Mouse (Mus musculus) neural tube, embryonic 12.5 days (tissue): ENCODE measurements around the gene Atxn1. TPM values are rescaled to one million over a fixed set of nuclear protein-coding genes. Genes with fewer than 3 reads are reported as not detected.

Experiments used
- ATAC-seq: fragments of 200-750 bp; cut with Nextera tagmentation; 2 replicates; pipeline ENCODE4 v1.8.0; 2017; ENCODE audit warnings: low read depth, mild to moderate bottlenecking, moderate TSS enrichment, moderate library complexity; ENCODE audit not compliant: low FRiP score
- H3K27ac ChIP-seq: fragments of 300-500 bp; sonication (generic); 2 replicates; pipeline ENCODE4 v1.5.1; 2016
- H3K27me3 ChIP-seq: fragments of 300-500 bp; sonication (generic); replicated peaks from 2 replicates; pipeline ENCODE4 v1.6.1; 2016; ENCODE audit warnings: mild to moderate bottlenecking
- H3K36me3 ChIP-seq: fragments of 300-500 bp; sonication (generic); 2 replicates; pipeline ENCODE4 v1.6.1; 2016; ENCODE audit warnings: mild to moderate bottlenecking
- H3K4me1 ChIP-seq: fragments of 300-500 bp; sonication (generic); 2 replicates; pipeline ENCODE4 v1.6.1; 2016
- H3K4me2 ChIP-seq: fragments of 300-500 bp; sonication (generic); replicated peaks from 2 replicates; pipeline ENCODE4 v1.6.1; 2016; ENCODE audit warnings: mild to moderate bottlenecking
- H3K4me3 ChIP-seq: fragments of 300-500 bp; sonication (generic); 2 replicates; pipeline ENCODE4 v1.5.1; 2016
- H3K9ac ChIP-seq: fragments of 300-500 bp; sonication (generic); 2 replicates; pipeline ENCODE4 v1.6.1; 2016; ENCODE audit warnings: mild to moderate bottlenecking
- H3K9me3 ChIP-seq: fragments of 300-500 bp; sonication (generic); 2 replicates; pipeline ENCODE4 v1.6.1; 2016; ENCODE audit warnings: mild to moderate bottlenecking
- WGBS: fragments of 180-500 bp; shearing (Covaris S2); methylation state at CpG from one replicate; pipeline ENCODE4 v1.1.7; 2016; 5-methylcytosine and 5-hydroxymethylcytosine counted together
- polyA plus RNA-seq: library from polyadenylated mRNA; unstranded; fragments of >200 nt; fragmentation: Nextera tagmentation; extraction: Ambion mirVana; gene quantifications from 2 replicates; pipeline ENCODE4 v1.2.1, GENCODE M21; 2016

Gene Atxn1
- polyA plus RNA-seq, 1 experiment from 2014 or later, result 3.4 TPM

GRCm38 (mm10) chr13:45538091-45538490 is 426.7 kb downstream of the Atxn1 start:
- H3K27me3 ChIP-seq, result no peaks in the 10 kb centered on the region
- no peak overlapping the region for H3K4me2 ChIP-seq
- no peaks in the 10 kb centered on the region for H3K9me3 ChIP-seq
- no peak overlapping the region for H3K4me3 ChIP-seq
- no peaks in the 10 kb centered on the region for H3K36me3 ChIP-seq
- H3K27ac ChIP-seq, result no peak overlapping the region
- no peak overlapping the region for H3K9ac ChIP-seq
- no peak for ATAC-seq
- peaks cover 6% of the 10 kb centered on the region; the same call in 1 of the 2 replicates for H3K4me1 ChIP-seq
- 83% methylated on average over 9 of the region's 9 CpGs for WGBS

GRCm38 (mm10) chr13:45537110-45537509 is 427.7 kb downstream of the Atxn1 start:
- 86% methylated on average over 9 of the region's 9 CpGs for WGBS
- ATAC-seq, result no peak

DNA sequence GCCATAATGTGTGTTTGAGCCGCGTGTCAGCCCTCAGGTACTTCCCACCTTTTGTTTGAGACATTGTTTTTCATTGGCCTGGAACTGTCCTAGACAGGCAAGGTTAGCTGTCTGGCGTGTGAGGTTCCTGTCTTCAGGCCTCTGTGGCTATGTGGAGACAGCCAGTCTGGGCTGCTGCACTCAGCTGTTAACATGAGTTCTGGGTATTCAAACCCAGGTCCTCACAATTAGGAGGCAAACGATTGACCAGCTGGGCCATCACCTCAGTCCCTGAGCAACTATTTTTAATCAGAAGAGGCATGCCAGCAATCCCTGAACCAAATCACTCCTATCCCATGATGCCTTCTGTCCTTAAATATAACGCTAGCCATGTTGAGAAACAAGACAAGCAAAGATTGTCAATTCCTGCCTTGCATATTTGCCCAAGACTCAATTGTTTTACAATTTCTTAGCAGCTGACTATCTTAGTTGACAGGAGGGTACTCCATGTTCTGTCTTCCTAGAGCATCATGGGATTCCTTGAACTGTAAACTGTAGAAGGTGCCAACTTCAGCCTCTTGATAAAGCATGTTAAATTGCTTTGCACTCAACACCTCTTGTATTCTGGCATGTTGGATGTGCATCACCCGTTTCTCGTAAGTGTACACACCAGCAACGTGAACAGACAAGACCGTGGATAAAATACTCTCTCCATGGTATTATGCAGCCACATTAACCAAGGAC is 428.9 kb downstream of the Atxn1 start:
- Histone ChIP-seq H3K9me3 (no peaks in the 10 kb centered on the region), H3K9ac (no peak overlapping the region), H3K4me2 (no peak overlapping the region), H3K4me1 (peaks cover 9% of the 10 kb centered on the region; the same call in 1 of the 2 replicates), H3K4me3 (no peak overlapping the region), H3K27me3 (no peaks in the 10 kb centered on the region), H3K36me3 (no peaks in the 10 kb centered on the region), H3K27ac (no peak overlapping the region)
- WGBS, result 89% methylated on average over 9 of the region's 9 CpGs
- no peak for ATAC-seq

More at GRCm38 (mm10) chr13:45537110-45537509, 427.7 kb downstream of the Atxn1 start:
- Histone ChIP-seq H3K4me1 (peaks cover 6% of the 10 kb centered on the region; the same call in 1 of the 2 replicates), H3K4me2 (no peak overlapping the region), H3K9ac (no peak overlapping the region), H3K4me3 (no peak overlapping the region), H3K27me3 (no peaks in the 10 kb centered on the region), H3K9me3 (no peaks in the 10 kb centered on the region), H3K36me3 (no peaks in the 10 kb centered on the region), H3K27ac (no peak overlapping the region)

- no peak for ATAC-seq
Measured at GRCm38 (mm10) chr13:45530754-45531153, 434.1 kb downstream of the Atxn1 start.

DNA sequence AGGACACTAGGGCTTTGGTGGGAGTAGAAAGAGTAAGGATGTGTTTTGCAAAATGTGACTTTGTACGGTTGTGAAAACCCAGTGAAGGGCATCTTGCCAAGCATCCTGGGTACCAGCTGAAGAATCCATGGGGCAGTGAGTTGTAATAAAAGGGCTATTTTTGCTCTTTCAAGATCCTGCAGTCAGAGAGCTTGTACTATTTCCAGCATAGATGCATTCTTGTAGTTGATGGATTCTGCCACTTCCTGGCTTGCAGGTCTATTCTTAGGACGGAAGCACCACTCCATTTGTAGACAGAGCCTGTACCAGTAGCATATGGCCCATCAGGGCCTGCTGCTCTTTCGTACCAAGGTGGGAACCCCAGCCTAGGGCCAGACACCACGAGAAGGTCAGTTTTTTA is 436.0 kb downstream of the Atxn1 start:
- WGBS, result 82% methylated on average over 4 of the region's 4 CpGs
- H3K36me3 ChIP-seq, result no peaks in the 10 kb centered on the region
- no peak overlapping the region for H3K27ac ChIP-seq
- H3K27me3 ChIP-seq, result no peaks in the 10 kb centered on the region
- no peak overlapping the region for H3K9ac ChIP-seq
- H3K4me1 ChIP-seq, result peaks cover 15% of the 10 kb centered on the region; the same call in 1 of the 2 replicates
- no peaks in the 10 kb centered on the region for H3K9me3 ChIP-seq
- ATAC-seq, result no peak
- no peak overlapping the region for H3K4me3 ChIP-seq
- no peak overlapping the region for H3K4me2 ChIP-seq

More at GRCm38 (mm10) chr13:45530754-45531153, 434.1 kb downstream of the Atxn1 start:
- H3K9me3 ChIP-seq, result no peaks in the 10 kb centered on the region
- no peak overlapping the region for H3K27ac ChIP-seq
- peaks cover 15% of the 10 kb centered on the region; the same call in 1 of the 2 replicates for H3K4me1 ChIP-seq
- no peaks in the 10 kb centered on the region for H3K27me3 ChIP-seq
- WGBS, result 23% methylated on average over 6 of the region's 6 CpGs
- H3K9ac ChIP-seq, result no peak overlapping the region
- H3K4me2 ChIP-seq, result no peak overlapping the region
- H3K36me3 ChIP-seq, result no peaks in the 10 kb centered on the region
- H3K4me3 ChIP-seq, result no peak overlapping the region

GRCm38 (mm10) chr13:45527232-45527964 is 437.4 kb downstream of the Atxn1 start:
- H3K4me1 ChIP-seq, result peaks cover 15% of the 10 kb centered on the region; the same call in 1 of the 2 replicates

DNA sequence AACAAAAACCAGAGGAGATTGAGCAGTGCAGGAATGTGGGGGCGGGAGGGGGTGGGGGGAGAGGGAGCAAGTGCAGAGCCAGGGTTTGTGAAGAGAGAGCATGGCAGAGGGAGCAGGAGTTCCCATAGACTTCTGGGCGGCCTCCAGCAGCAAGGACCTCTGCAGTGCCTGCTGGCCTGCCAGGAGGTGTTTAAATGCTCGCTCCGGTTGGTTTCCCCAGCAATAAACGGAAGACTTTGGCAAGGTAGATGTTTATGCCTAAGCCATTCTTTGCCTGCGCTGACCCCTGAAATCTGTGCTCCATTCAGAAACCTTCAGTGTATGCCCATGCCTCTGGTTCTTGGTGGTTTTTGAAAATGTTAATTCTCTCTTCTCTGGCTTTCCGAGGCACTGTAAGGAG is 438.6 kb downstream of the Atxn1 start:
- Histone ChIP-seq H3K36me3 (no peaks in the 10 kb centered on the region), H3K4me2 (0 out of 2 replicates have a peak overlapping the region, but pooled peaks have one; percentile 2), H3K27me3 (no peaks in the 10 kb centered on the region), H3K4me1 (peaks cover 15% of the 10 kb centered on the region; the same call in 1 of the 2 replicates), H3K9me3 (no peaks in the 10 kb centered on the region), H3K9ac (no peak overlapping the region), H3K4me3 (no peak overlapping the region), H3K27ac (no peak overlapping the region)
- ATAC-seq, result no peak; the same call in 1 of the 2 replicates
- 40% methylated on average over 7 of the region's 7 CpGs for WGBS

More at GRCm38 (mm10) chr13:45527232-45527964, 437.4 kb downstream of the Atxn1 start:
- H3K36me3 ChIP-seq, result no peaks in the 10 kb centered on the region
- H3K4me2 ChIP-seq, result no peak overlapping the region
- no peaks in the 10 kb centered on the region for H3K27me3 ChIP-seq
- ATAC-seq, result no peak
- no peak overlapping the region for H3K27ac ChIP-seq
- WGBS, result 86% methylated on average over 11 of the region's 11 CpGs
- no peak overlapping the region for H3K9ac ChIP-seq
- no peak overlapping the region for H3K4me3 ChIP-seq
- no peaks in the 10 kb centered on the region for H3K9me3 ChIP-seq

DNA sequence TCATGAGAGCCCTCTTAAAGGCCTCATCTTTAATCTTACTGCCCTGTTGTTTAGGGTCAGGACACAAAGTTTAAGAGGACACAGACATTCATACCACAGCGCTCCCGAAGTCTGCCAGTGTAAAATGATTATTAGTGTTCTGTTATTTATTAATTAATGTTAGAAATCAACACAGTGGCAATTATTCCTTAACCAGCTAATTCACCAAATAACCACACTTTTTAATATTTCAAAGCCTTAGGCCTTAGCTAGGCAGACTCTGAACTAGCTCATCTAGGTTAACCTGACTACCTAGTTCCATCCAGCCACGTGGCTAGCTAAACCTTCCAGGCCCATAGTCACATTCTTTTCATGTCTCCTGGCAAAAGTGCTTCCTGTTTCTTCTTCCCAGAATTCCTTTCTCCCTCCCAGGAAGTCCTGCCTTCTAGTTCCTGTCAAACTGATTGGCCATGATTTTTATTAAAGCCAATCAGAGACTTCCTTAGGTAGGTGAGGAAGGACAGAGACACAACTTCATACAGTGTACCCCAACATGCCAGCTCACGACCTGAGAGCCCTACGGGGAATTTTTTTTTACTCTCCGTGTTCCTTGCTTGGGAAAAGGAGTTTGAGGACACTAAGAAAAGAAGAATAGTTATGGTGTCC is 439.9 kb downstream of the Atxn1 start:
- ATAC-seq, result no peak
- Histone ChIP-seq H3K4me1 (peaks cover 8% of the 10 kb centered on the region; the same call in 1 of the 2 replicates), H3K4me2 (no peak overlapping the region), H3K36me3 (no peaks in the 10 kb centered on the region), H3K27ac (no peak overlapping the region), H3K27me3 (no peaks in the 10 kb centered on the region), H3K4me3 (no peak overlapping the region), H3K9ac (no peak overlapping the region), H3K9me3 (no peaks in the 10 kb centered on the region)
- whole genome bisulfite sequencing, result 90% methylated on average over 6 of the region's 6 CpGs

DNA sequence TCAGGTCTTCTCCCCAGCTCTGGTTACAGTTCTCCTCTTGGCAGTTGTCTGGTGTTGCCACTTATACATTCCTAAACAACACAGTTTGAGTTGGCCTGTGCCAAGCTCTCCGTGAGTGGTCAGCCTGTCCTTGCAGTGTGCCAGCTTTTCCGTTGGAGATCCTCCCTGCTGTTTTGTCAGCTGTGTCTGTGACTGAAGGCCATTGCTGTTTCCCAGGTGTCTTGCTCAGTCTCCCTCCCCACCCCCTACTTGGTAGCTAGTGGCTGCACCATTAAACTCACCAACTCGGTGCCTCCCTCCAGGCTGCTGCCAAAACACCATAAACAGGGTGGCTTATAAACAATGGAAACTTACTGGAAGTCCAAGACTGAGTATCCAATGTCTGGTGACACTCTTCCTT is 440.5 kb downstream of the Atxn1 start:
- Histone ChIP-seq H3K36me3 (no peaks in the 10 kb centered on the region), H3K4me3 (no peak overlapping the region), H3K9ac (no peak overlapping the region), H3K27me3 (no peaks in the 10 kb centered on the region), H3K4me1 (peaks cover 8% of the 10 kb centered on the region; the same call in 1 of the 2 replicates), H3K4me2 (no peak overlapping the region), H3K27ac (no peak overlapping the region), H3K9me3 (no peaks in the 10 kb centered on the region)
- 49% methylated on average over 3 of the region's 3 CpGs for WGBS
- ATAC-seq, result no peak

GRCm38 (mm10) chr13:45516501-45517393 is 448.1 kb downstream of the Atxn1 start:
- Histone ChIP-seq H3K27ac (peak overlapping the region; percentile 17; the same call in 1 of the 2 replicates), H3K9me3 (no peaks in the 10 kb centered on the region), H3K27me3 (no peaks in the 10 kb centered on the region), H3K36me3 (no peaks in the 10 kb centered on the region), H3K9ac (peak overlapping the region; percentile 29), H3K4me2 (peak overlapping the region; percentile 60), H3K4me3 (peak overlapping the region; percentile 15; the same call in 1 of the 2 replicates), H3K4me1 (peaks cover 16% of the 10 kb centered on the region)
- 3% methylated on average over 24 of the region's 24 CpGs for WGBS
- peak; percentile 83 for ATAC-seq

- no peak overlapping the region for H3K9ac ChIP-seq
- H3K4me3 ChIP-seq, result no peak overlapping the region
- peaks cover 16% of the 10 kb centered on the region for H3K4me1 ChIP-seq
- no peak overlapping the region for H3K27ac ChIP-seq
- H3K9me3 ChIP-seq, result no peaks in the 10 kb centered on the region
- ATAC-seq, result no peak
- no peaks in the 10 kb centered on the region for H3K27me3 ChIP-seq
- 53% methylated on average over 8 of the region's 8 CpGs for WGBS
- H3K36me3 ChIP-seq, result no peaks in the 10 kb centered on the region
- no peak overlapping the region for H3K4me2 ChIP-seq
Measured at GRCm38 (mm10) chr13:45514832-45515422, 449.9 kb downstream of the Atxn1 start.
